ENCODE assay signal across 1 mouse cellular context in the genomic region with DNA sequence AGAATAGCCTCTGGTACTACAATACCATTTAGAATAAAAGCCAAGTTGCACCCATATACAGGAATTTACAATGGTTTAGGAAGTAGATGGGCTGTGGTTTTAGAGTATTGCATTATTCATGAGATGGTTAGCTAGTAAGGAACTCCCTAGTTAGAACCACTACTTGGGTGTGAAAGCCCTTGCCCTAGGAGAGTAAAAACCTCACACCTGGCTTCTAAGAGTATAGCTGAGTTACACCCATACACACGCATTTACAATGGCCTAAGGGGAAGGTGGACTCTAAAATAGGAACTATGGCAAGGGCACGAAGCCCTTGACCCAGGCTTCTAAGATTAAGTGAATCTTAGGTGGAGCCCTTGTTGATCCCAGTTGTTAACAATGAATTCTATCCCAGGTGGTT. TPM values are rescaled to one million over a fixed set of nuclear protein-coding genes. Genes with fewer than 3 reads are reported as not detected.
"Had no signal": no experiment of that assay in that cellular context is flagged by ENCODE, and none has a peak within 500 bp of the region (broad histone marks: within the 10 kb centered on the region; RNA-seq: fewer than 3 reads in every experiment).

No protein-coding gene starts in this region.

RNA-seq across cellular contexts. Expression of a gene that starts 19.6 kb away (rescaled TPM):
- total RNA-seq: neutrophil, adult 5-6 weeks had no signal

RNA-seq across cellular contexts. Expression of a gene that starts 33.5 kb away (rescaled TPM):
- total RNA-seq: neutrophil, adult 5-6 weeks had no signal

RNA-seq across cellular contexts. Expression of a gene that starts 47.5 kb away (rescaled TPM):
- total RNA-seq: neutrophil, adult 5-6 weeks had no signal
